Mouse (Mus musculus): ENCODE results near the gene Fam171a1. TPM values are rescaled to one million over a fixed set of nuclear protein-coding genes. Genes with fewer than 3 reads are reported as not detected.

Gene Fam171a1
- total and polyA plus RNA-seq, 3 experiments = 10.8 to 14.3 (median 14.1) TPM

DNA sequence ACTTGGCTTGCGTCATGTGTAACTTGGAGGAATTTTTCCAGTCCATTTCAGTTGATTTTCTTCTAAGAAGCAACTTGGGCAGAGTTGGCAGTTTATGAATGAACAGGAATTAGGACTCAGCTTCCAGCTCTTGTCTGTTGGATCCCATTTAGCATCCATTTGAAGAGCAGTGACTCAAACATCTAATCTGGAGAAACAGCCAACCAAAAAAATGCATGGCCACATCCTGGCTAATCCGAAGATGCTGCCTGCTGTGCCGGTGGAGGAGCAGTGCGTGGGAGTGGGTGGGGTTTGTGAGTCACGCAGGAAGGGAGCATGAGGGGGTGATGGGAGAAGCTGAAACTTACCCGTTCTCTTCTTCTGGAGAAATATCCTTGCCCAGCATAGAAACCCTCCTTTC is 104.2 kb downstream of the Fam171a1 start:
- Histone ChIP-seq H3K36me3 (ENCODE audit: control insufficient read depth, insufficient read depth, low read length) (no peaks in the 10 kb centered on the region), H3K27ac (no peak overlapping the region), H3K79me2 (replicated peaks; ENCODE audit: control insufficient read depth, insufficient read depth, low read length) (no peaks in the 10 kb centered on the region; the same call in 1 of the 2 replicates), H3K4me1 (ENCODE audit: control insufficient read depth, insufficient read depth, low read length) (peaks cover 2% of the 10 kb centered on the region; the same call in 1 of the 2 replicates), H3K9ac (ENCODE audit: low read depth, low read length) (no peak overlapping the region), H3K4me3 (no peak overlapping the region), H3K27me3 (ENCODE audit: control insufficient read depth, insufficient read depth, low read length) (no peaks in the 10 kb centered on the region)
- intact Hi-C loops (cut with DNase I) = no loop called here
- peak in 1 of 2 experiments; percentile 16 for DNase-seq
- TF ChIP-seq POLR2A (IDR thresholded peaks at IDR 0.05; ENCODE audit: insufficient read depth, low read depth, low read length) (no peak), EP300 (IDR thresholded peaks at IDR 0.05; ENCODE audit: insufficient read depth, low read depth, low read length) (no peak), CTCF (IDR thresholded peaks at IDR 0.05) (no peak)
- WGBS = 52% methylated on average over 6 of the region's 6 CpGs

DNA sequence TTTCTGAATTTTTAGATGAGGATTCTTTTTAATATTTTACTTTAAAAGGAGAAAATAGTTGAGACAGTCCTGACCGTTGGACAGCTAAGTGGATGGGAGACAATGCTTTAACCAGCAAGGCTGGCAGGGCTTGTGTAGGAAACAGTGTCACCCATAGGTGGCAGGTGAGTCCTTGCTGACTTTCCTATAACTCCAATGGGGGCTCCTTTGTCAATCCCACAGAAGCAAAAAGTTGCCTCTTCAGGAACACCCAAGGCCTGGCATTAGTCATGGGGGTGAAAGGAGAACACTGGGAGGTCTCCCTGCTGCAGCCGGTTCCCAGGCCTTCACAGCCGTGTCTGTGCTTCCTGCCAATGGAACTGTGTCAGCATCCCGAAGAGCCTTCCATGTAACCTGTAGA is 114.5 kb downstream of the Fam171a1 start:
- DNase-seq = peak in 1 of 2 experiments; percentile 20
- TF ChIP-seq CTCF (IDR thresholded peaks at IDR 0.05) (peak; percentile 67), POLR2A (IDR thresholded peaks at IDR 0.05; ENCODE audit: insufficient read depth, low read depth, low read length) (no peak), EP300 (IDR thresholded peaks at IDR 0.05; ENCODE audit: insufficient read depth, low read depth, low read length) (no peak)
- H3K79me2 ChIP-seq (replicated peaks; ENCODE audit: control insufficient read depth, insufficient read depth, low read length) = no peaks in the 10 kb centered on the region
- WGBS = 48% methylated on average over 4 of the region's 4 CpGs
- no peak overlapping the region for H3K9ac ChIP-seq (ENCODE audit: low read depth, low read length)
- no peaks in the 10 kb centered on the region for H3K36me3 ChIP-seq (ENCODE audit: control insufficient read depth, insufficient read depth, low read length)
- intact Hi-C loops (cut with DNase I) = loop anchor here (5.0 kb wide), 1 partner anchor 104 kb away; the partner anchor contains the start of gene Rpp38
- no peaks in the 10 kb centered on the region for H3K27me3 ChIP-seq (ENCODE audit: control insufficient read depth, insufficient read depth, low read length)
- H3K27ac ChIP-seq = no peak overlapping the region
- no peak overlapping the region for H3K4me3 ChIP-seq
- H3K4me1 ChIP-seq (ENCODE audit: control insufficient read depth, insufficient read depth, low read length) = no peaks in the 10 kb centered on the region

DNA sequence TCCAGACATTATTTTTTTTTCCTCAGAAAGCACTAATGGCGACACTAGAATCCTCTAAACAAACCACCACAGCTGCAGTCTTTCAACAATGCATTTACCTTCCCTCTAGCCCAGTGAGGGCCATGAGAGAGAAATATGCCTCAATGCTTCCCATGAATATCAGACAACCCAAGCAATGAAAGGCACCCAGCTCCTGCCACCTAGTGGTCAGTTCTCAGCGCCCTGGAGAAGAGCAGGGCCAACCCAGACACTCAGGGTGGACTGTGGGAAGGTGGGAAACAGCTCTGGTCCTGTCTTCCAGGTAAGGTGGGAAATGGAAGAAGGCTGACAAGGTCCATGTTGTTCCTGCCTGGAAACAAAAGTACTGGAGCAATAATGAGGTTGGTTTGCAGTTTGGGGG is 115.0 kb downstream of the Fam171a1 start:
- Histone ChIP-seq H3K27me3 (ENCODE audit: control insufficient read depth, insufficient read depth, low read length) (no peaks in the 10 kb centered on the region), H3K4me1 (ENCODE audit: control insufficient read depth, insufficient read depth, low read length) (no peaks in the 10 kb centered on the region), H3K79me2 (replicated peaks; ENCODE audit: control insufficient read depth, insufficient read depth, low read length) (no peaks in the 10 kb centered on the region), H3K9ac (ENCODE audit: low read depth, low read length) (no peak overlapping the region), H3K36me3 (ENCODE audit: control insufficient read depth, insufficient read depth, low read length) (no peaks in the 10 kb centered on the region), H3K27ac (no peak overlapping the region), H3K4me3 (no peak overlapping the region)
- TF ChIP-seq CTCF (IDR thresholded peaks at IDR 0.05) (peak; percentile 95), POLR2A (IDR thresholded peaks at IDR 0.05; ENCODE audit: insufficient read depth, low read depth, low read length) (no peak), EP300 (IDR thresholded peaks at IDR 0.05; ENCODE audit: insufficient read depth, low read depth, low read length) (peak; percentile 83; the same call in 1 of the 2 replicates)
- WGBS = 13% methylated on average over 2 of the region's 2 CpGs
- intact Hi-C loops (cut with DNase I) = loop anchor here (1.0 to 5.0 kb wide), 3 partner anchors 103 to 140 kb away; partner anchors contain the start of gene Rpp38
- peak; percentile 69 to 77 for DNase-seq

DNA sequence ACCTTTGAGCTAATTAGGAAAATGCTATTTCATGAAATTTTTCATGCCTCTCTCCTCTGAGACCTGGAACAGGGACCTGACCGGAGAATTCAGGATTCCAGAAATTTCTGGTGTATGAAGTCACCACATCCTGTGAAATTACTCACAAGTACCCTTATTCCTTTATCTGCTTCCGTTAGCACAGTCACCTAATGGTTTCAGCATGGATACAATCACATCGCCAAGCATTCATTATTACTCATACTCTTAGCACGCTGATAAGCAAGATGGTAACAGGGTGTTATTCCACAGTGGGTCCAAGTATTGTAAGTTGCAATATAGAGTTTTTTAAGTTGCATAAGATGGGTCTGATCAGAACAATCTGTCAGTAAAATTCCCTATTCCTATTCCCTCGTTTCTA is 125.2 kb downstream of the Fam171a1 start:
- WGBS = 19% methylated on average over 5 of the region's 5 CpGs
- no peak for DNase-seq
- H3K4me1 ChIP-seq (ENCODE audit: control insufficient read depth, insufficient read depth, low read length) = no peaks in the 10 kb centered on the region

DNA sequence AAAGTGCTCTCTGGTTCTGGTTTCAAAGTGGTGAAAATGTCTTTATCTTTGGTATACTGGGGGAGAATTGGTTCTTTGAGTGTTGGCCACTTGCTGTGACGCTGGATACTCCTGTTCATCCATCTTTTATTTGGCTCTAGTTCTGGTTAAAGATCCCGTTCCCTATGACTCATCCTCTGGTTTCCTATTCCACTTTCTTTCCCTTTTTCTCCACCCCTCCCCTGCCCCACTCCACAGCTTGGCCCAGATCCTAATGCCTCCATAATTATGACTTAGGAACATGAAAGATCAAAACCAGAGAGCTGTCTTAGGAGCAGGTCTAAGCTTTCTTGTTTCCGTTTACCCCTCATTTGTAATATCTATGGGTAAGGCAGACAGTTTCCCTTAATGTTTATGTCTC is 130.2 kb downstream of the Fam171a1 start:
- TF ChIP-seq CTCF (IDR thresholded peaks at IDR 0.05) (no peak), EP300 (IDR thresholded peaks at IDR 0.05; ENCODE audit: insufficient read depth, low read depth, low read length) (no peak), POLR2A (IDR thresholded peaks at IDR 0.05; ENCODE audit: insufficient read depth, low read depth, low read length) (no peak)
- no peaks in the 10 kb centered on the region for H3K4me1 ChIP-seq (ENCODE audit: control insufficient read depth, insufficient read depth, low read length)
- 52% methylated on average over 3 of the region's 3 CpGs for WGBS
- intact Hi-C loops (cut with DNase I) = no loop called here
- H3K27ac ChIP-seq = no peak overlapping the region
- no peak overlapping the region for H3K9ac ChIP-seq (ENCODE audit: low read depth, low read length)
- H3K36me3 ChIP-seq (ENCODE audit: control insufficient read depth, insufficient read depth, low read length) = no peaks in the 10 kb centered on the region
- no peak overlapping the region for H3K4me3 ChIP-seq
- H3K27me3 ChIP-seq (ENCODE audit: control insufficient read depth, insufficient read depth, low read length) = no peaks in the 10 kb centered on the region
- no peak for DNase-seq
- H3K79me2 ChIP-seq (replicated peaks; ENCODE audit: control insufficient read depth, insufficient read depth, low read length) = no peaks in the 10 kb centered on the region

More for the DNA sequence above, 125.2 kb downstream of the Fam171a1 start:
- intact Hi-C loops (cut with DNase I) = no loop called here
- TF ChIP-seq POLR2A (IDR thresholded peaks at IDR 0.05; ENCODE audit: insufficient read depth, low read depth, low read length) = no peak
- H3K9ac ChIP-seq (ENCODE audit: low read depth, low read length) = no peak overlapping the region
- H3K79me2 ChIP-seq (replicated peaks; ENCODE audit: control insufficient read depth, insufficient read depth, low read length) = no peaks in the 10 kb centered on the region
- H3K27ac ChIP-seq = no peak overlapping the region
- no peaks in the 10 kb centered on the region for H3K36me3 ChIP-seq (ENCODE audit: control insufficient read depth, insufficient read depth, low read length)
- no peak overlapping the region for H3K4me3 ChIP-seq
- no peaks in the 10 kb centered on the region for H3K27me3 ChIP-seq (ENCODE audit: control insufficient read depth, insufficient read depth, low read length)

DNA sequence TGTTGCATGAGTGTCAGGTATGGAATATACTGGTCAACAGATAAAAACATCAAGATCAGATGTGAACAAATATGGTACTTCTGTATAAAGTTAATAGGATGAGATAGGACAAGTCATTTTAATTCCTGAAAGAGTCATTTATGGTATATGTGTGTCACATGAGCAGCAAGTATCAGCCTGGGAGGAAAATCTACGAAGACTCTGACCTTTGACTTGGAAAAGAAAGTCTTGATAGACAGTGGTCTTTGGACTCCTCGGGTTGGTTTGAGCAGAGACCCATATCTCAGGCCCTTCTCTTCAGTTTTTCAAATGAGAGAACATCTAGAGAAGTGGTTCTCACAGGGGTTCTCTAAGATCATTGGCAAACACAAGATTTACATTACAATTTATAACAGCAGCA is 137.3 kb downstream of the Fam171a1 start:
- no peak overlapping the region for H3K4me3 ChIP-seq
- no peaks in the 10 kb centered on the region for H3K36me3 ChIP-seq (ENCODE audit: control insufficient read depth, insufficient read depth, low read length)
- no peak overlapping the region for H3K27ac ChIP-seq
- no peaks in the 10 kb centered on the region for H3K4me1 ChIP-seq (ENCODE audit: control insufficient read depth, insufficient read depth, low read length)
- TF ChIP-seq EP300 (IDR thresholded peaks at IDR 0.05; ENCODE audit: insufficient read depth, low read depth, low read length) (no peak), POLR2A (IDR thresholded peaks at IDR 0.05; ENCODE audit: insufficient read depth, low read depth, low read length) (no peak), CTCF (IDR thresholded peaks at IDR 0.05) (no peak)
- H3K9ac ChIP-seq (ENCODE audit: low read depth, low read length) = no peak overlapping the region
- no peaks in the 10 kb centered on the region for H3K79me2 ChIP-seq (replicated peaks; ENCODE audit: control insufficient read depth, insufficient read depth, low read length)
- no peaks in the 10 kb centered on the region for H3K27me3 ChIP-seq (ENCODE audit: control insufficient read depth, insufficient read depth, low read length)
- no peak for DNase-seq
- intact Hi-C loops (cut with DNase I) = no loop called here
- 81% methylated on average over 2 of the region's 2 CpGs for WGBS
